Mouse (Mus musculus) midbrain, postnatal 0 days (tissue): ENCODE measurements around the gene Gas2. TPM values are rescaled to one million over a fixed set of nuclear protein-coding genes. Genes with fewer than 3 reads are reported as not detected.

ENCODE experiments used
- ATAC-seq: fragments of 200-750 bp; cut with Nextera tagmentation; 2 replicates; pipeline ENCODE4 v1.8.0; 2017; ENCODE audit warnings: moderate number of reproducible peaks, mild to moderate bottlenecking, moderate TSS enrichment, moderate library complexity; ENCODE audit not compliant: low FRiP score
- DNase-seq: peaks from one replicate; pipeline ENCODE4 v3.0.0-alpha.2; 2015; ENCODE audit warnings: low spot score
- H3K27ac ChIP-seq: fragments of 300-500 bp; sonication (generic); 2 replicates; pipeline ENCODE4 v1.5.1; 2014; ENCODE audit warnings: low read depth, mild to moderate bottlenecking, low read length, mixed read lengths
- H3K27me3 ChIP-seq: fragments of 300-500 bp; sonication (generic); 2 replicates; pipeline ENCODE4 v1.6.1; 2014; ENCODE audit warnings: low read length, control low read depth, mixed read lengths; ENCODE audit not compliant: insufficient read depth
- H3K36me3 ChIP-seq: fragments of 300-500 bp; sonication (generic); 2 replicates; pipeline ENCODE4 v1.6.1; 2014; ENCODE audit warnings: low read length, control low read depth, mixed read lengths; ENCODE audit not compliant: insufficient read depth
- H3K4me1 ChIP-seq: fragments of 300-500 bp; sonication (generic); 2 replicates; pipeline ENCODE4 v1.6.1; 2014; ENCODE audit warnings: mild to moderate bottlenecking, control low read depth, antibody characterized with exemption, low read length, mixed read lengths; ENCODE audit not compliant: insufficient read depth
- H3K4me2 ChIP-seq: fragments of 300-500 bp; sonication (generic); 2 replicates; pipeline ENCODE4 v1.6.1; 2014; ENCODE audit warnings: low read depth, mild to moderate bottlenecking, low read length, mixed read lengths; ENCODE audit not compliant: poor library complexity, severe bottlenecking
- H3K4me3 ChIP-seq: fragments of 300-500 bp; sonication (generic); 2 replicates; pipeline ENCODE4 v1.5.1; 2014; ENCODE audit warnings: low read depth, mild to moderate bottlenecking, low read length, moderate library complexity
- H3K9ac ChIP-seq: fragments of 300-500 bp; sonication (generic); replicated peaks from 2 replicates; pipeline ENCODE4 v1.6.1; 2014; ENCODE audit warnings: mild to moderate bottlenecking, low read length, moderate library complexity, mixed read lengths; ENCODE audit not compliant: poor library complexity, severe bottlenecking
- H3K9me3 ChIP-seq: fragments of 300-500 bp; sonication (generic); 2 replicates; pipeline ENCODE4 v1.6.1; 2016; ENCODE audit warnings: low read length, control low read depth
- CTCF ChIP-seq: IDR thresholded peaks from 2 replicates; pipeline ENCODE4 v1.5.1; 2016; ENCODE audit warnings: antibody characterized with exemption, mild to moderate bottlenecking
- WGBS: fragments of 180-500 bp; shearing (Covaris S2); extraction: QIAGEN DNeasy Blood & Tissue Kit; methylation state at CpG from one replicate; pipeline ENCODE4 v1.1.7; 2014; 5-methylcytosine and 5-hydroxymethylcytosine counted together
- polyA plus RNA-seq: library from polyadenylated mRNA; unstranded; fragments of >200 nt; fragmentation: Nextera tagmentation; extraction: Ambion mirVana; gene quantifications from 2 replicates; pipeline ENCODE4 v1.2.1, GENCODE M21; 2015
- total RNA-seq: library from RNA; depleted of rRNA; stranded (reverse); fragments of >200 nt; gene quantifications from 2 replicates; pipeline ENCODE4 v1.2.3, GENCODE M21; 2014

Gas2 gene
- total and polyA plus RNA-seq, 2 experiments from 2014 or later: 15.0 to 17.5 TPM

DNA sequence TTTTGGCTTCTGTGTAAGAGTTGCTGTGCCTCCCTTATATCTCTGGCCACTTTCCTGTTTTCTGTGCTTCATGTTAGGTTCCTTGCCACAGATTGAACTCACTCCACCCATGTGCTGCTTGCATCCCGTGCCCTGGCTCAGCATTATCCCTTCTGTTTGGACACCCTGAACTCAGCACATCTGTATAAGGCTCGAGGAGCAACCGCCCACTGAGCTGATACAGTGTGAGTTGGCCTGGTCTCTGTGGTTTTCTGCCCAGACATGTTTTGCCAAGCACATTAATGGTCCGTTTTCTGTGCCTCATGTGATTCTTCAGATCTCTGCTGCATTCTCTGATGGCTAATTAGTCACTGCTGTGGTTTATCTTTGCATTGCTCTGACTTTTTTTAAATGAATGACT lies 105.8 kb downstream of the Gas2 start:
- ATAC-seq: no peak
- 84% methylated on average over 4 of the region's 4 CpGs for WGBS

GRCm38 (mm10) chr7:51969379-51969778 lies 107.6 kb downstream of the Gas2 start:
- H3K27me3 ChIP-seq: no peaks in the 10 kb centered on the region
- ATAC-seq: no peak
- no peaks in the 10 kb centered on the region for H3K9me3 ChIP-seq
- no peak overlapping the region for H3K4me3 ChIP-seq
- no peak overlapping the region for H3K9ac ChIP-seq
- H3K36me3 ChIP-seq: no peaks in the 10 kb centered on the region
- DNase-seq: no peak
- no peak for TF ChIP-seq CTCF
- H3K4me1 ChIP-seq: no peaks in the 10 kb centered on the region
- H3K27ac ChIP-seq: no peak overlapping the region
- H3K4me2 ChIP-seq: no peak overlapping the region

More for the DNA sequence above, 105.8 kb downstream of the Gas2 start:
- no peak for DNase-seq
- no peaks in the 10 kb centered on the region for H3K4me1 ChIP-seq
- no peaks in the 10 kb centered on the region for H3K27me3 ChIP-seq
- no peaks in the 10 kb centered on the region for H3K9me3 ChIP-seq
- H3K9ac ChIP-seq: no peak overlapping the region
- H3K27ac ChIP-seq: no peak overlapping the region
- no peak for TF ChIP-seq CTCF
- H3K36me3 ChIP-seq: no peaks in the 10 kb centered on the region
- H3K4me2 ChIP-seq: no peak overlapping the region
- H3K4me3 ChIP-seq: no peak overlapping the region

DNA sequence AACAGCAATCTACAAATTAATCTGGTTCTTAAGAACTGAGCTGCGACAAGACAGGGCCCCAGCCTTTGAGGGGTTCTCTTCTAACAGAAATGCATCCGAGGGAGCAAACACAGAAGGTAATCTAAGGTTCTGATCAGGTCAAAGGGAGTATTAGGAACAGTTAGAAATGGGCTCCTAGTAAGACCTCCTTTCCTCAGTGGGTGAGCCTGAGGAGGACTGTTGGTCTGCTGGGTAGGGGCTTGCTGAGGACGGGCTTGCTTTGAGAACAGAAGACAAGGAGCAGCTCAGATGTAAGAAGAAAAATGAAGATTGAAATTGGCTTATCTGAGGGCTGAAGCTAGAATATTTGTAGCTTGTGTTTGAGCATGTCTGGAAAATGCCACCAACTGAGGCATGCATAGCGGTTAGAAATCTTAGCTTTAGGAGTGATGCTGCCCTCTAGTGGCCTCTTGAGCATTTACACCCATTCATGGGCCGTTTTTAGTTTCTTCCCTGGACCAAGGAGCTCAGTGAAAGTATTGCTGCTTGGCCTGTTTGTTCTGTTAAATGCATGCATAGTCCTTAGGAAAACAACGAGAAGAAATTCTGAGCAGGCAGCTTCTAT lies 110.5 kb downstream of the Gas2 start:
- peak; percentile 94 for TF ChIP-seq CTCF
- Histone ChIP-seq H3K9ac (no peak overlapping the region), H3K9me3 (no peaks in the 10 kb centered on the region), H3K27me3 (no peaks in the 10 kb centered on the region), H3K4me2 (no peak overlapping the region), H3K4me1 (no peaks in the 10 kb centered on the region), H3K4me3 (no peak overlapping the region), H3K36me3 (no peaks in the 10 kb centered on the region), H3K27ac (no peak overlapping the region)
- WGBS: 23% methylated on average over 6 of the region's 6 CpGs
- DNase-seq: peak; percentile 84
- peak; percentile 49; the same call in 1 of the 2 replicates for ATAC-seq

- no peak for ATAC-seq
- Histone ChIP-seq H3K4me1 (no peaks in the 10 kb centered on the region), H3K36me3 (no peaks in the 10 kb centered on the region), H3K9me3 (no peaks in the 10 kb centered on the region), H3K27me3 (no peaks in the 10 kb centered on the region), H3K9ac (no peak overlapping the region), H3K27ac (no peak overlapping the region), H3K4me2 (no peak overlapping the region), H3K4me3 (no peak overlapping the region)
- DNase-seq: no peak
- 73% methylated on average over 5 of the region's 5 CpGs for WGBS
- TF ChIP-seq CTCF: no peak
These were observed 111.3 kb downstream of the Gas2 start for GRCm38 (mm10) chr7:51973091-51973490.

DNA sequence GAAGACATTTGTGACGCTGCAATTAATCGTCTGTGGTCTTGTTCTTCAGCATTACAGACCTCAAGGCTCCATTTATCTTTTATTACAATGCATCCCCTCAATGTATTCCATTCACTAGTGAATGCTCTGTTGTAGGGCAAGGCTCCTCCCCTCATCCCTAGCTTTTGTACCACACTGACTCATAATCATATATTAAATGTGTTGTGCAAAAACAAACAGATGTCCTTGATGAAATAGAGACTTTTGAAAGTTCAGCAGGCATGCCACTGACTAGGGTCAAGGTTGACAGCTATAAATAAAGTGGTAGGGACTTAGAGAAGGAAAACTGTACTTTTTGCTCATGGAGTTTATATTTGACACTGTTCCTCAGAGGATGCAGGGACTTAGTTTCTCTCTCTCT lies 111.7 kb downstream of the Gas2 start:
- TF ChIP-seq CTCF: no peak
- Histone ChIP-seq H3K27me3 (no peaks in the 10 kb centered on the region), H3K27ac (no peak overlapping the region), H3K9ac (no peak overlapping the region), H3K4me2 (no peak overlapping the region), H3K4me1 (no peaks in the 10 kb centered on the region), H3K4me3 (no peak overlapping the region), H3K36me3 (no peaks in the 10 kb centered on the region), H3K9me3 (no peaks in the 10 kb centered on the region)
- DNase-seq (no peak), ATAC-seq (no peak)
- WGBS: 72% methylated on average over 2 of the region's 2 CpGs

GRCm38 (mm10) chr7:51975181-51975580 lies 113.4 kb downstream of the Gas2 start:
- Histone ChIP-seq H3K4me3 (no peak overlapping the region), H3K27me3 (no peaks in the 10 kb centered on the region), H3K27ac (no peak overlapping the region), H3K4me1 (no peaks in the 10 kb centered on the region), H3K9ac (no peak overlapping the region), H3K4me2 (no peak overlapping the region), H3K9me3 (no peaks in the 10 kb centered on the region), H3K36me3 (no peaks in the 10 kb centered on the region)
- WGBS: 48% methylated on average over 6 of the region's 6 CpGs
- TF ChIP-seq CTCF: no peak
- DNase-seq: no peak
- ATAC-seq: no peak
